Mouse (Mus musculus) kidney, postnatal 4 days (tissue): ENCODE measurements around the gene Angptl6.

ENCODE experiments used
- DNase-seq, 2 experiments: peaks; one replicate each; pipeline ENCODE4 v3.0.0; 2021; ENCODE audit warnings: mixed read lengths in 2 of 2

The Angptl6 gene

DNA sequence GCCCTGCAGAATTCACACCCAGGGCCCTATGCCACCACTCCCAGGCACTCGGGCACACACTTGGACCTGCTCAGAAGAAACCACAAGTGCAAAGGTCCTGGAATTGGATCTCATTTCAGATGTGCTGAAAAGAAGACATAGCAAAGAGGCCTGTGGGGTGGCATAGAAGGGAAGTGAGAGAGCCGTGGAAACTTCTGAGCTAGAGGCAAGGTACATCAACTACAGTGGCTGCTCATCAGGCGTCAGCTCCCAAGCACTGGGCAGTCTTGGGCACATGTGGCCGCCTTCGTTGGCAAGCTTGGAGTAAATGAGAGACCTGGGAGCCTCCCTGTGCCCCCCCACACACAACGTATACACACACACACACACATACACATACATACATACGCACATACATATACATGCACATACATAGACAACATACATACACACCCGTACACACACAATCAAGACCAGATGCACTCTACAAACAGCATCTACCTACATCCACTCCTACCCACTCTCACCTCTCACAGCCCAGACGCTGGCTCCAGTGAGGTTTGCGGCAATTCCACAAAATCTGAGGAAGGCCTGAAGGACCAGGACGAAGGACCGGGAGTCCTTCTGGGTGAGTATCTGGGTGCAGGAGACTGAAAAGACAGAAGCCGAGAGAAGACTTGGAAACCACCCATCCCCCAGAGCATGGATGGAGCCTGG is at the start of gene Angptl6:
TSS of gene Angptl6 (minus strand) at position 631 of the 696 bp plus-strand sequence.
- no peak for DNase-seq

DNA sequence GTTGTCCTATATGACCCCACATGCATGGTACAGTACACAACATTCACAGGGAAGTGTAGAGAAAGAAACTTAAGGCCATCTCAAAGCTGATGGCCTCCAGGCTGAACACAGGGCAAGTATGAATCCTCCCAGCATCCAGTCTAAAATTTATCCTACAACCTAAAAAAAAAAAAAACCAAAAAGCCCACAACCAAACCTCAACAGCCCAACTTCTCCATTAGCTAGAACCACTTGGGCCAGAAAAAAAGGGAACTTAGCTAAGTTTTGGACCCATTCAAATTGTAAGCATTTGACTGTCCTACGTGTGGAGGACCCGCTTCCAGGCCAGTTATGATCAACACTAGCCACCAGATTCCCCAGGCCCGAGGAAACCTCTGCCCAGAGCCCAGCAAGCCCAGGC is 43.7 kb upstream of the Angptl6 start:
- DNase-seq, result no peak

GRCm38 (mm10) chr9:20916160-20916559 is 36.6 kb upstream of the Angptl6 start:
- DNase-seq, result peak in 1 of 2 experiments; percentile 47

- no peak for DNase-seq
Measured at GRCm38 (mm10) chr9:20909948-20910347, 30.4 kb upstream of the Angptl6 start.

DNA sequence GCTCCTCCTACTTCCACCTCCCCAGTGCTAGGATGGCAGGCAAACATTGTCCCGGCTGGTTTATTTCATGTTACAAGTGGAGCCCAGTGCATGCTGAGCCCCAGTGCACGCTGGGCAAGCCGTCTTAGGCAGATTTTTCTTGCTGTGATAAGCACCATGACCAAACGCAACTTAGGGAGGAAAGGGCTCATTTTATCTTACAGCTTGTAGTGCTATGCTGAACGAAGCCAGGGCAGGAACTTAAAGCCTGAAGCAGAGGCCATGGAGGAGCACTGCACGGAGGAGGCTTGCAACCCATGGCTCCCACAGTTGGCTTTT is 22.6 kb upstream of the Angptl6 start:
- DNase-seq, result no peak

GRCm38 (mm10) chr9:20901466-20902173 is 22.1 kb upstream of the Angptl6 start:
- DNase-seq, result peak in 1 of 2 experiments; percentile 40

- peak; percentile 92 to 93 for DNase-seq
Measured at GRCm38 (mm10) chr9:20898511-20899073, 19.1 kb upstream of the Angptl6 start, which contains the start of gene Eif3g. Gene Eif3g (minus strand): TSS chr9:20898623.

GRCm38 (mm10) chr9:20897736-20898510 is 18.4 kb upstream of the Angptl6 start:
- DNase-seq, result no peak

DNA sequence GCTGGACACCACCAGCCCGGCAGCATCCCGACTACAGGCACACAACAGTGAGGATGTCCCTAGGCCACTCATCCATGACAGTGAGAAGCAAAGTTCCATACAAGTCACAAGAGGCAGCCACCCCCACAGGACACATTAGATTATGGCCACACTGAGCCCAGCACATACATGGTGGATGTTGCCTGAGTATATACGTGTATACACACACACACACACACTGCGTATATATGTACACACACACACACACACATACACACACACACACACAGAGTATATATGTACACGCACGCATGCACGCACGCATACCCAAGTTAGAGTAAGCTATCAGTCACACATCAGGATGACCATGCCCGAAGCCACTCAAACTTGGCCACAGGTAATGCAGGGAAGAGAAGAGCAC is 15.9 kb upstream of the Angptl6 start:
- no peak for DNase-seq

- no peak for DNase-seq
Measured at GRCm38 (mm10) chr9:20894629-20895028, 15.1 kb upstream of the Angptl6 start.

DNA sequence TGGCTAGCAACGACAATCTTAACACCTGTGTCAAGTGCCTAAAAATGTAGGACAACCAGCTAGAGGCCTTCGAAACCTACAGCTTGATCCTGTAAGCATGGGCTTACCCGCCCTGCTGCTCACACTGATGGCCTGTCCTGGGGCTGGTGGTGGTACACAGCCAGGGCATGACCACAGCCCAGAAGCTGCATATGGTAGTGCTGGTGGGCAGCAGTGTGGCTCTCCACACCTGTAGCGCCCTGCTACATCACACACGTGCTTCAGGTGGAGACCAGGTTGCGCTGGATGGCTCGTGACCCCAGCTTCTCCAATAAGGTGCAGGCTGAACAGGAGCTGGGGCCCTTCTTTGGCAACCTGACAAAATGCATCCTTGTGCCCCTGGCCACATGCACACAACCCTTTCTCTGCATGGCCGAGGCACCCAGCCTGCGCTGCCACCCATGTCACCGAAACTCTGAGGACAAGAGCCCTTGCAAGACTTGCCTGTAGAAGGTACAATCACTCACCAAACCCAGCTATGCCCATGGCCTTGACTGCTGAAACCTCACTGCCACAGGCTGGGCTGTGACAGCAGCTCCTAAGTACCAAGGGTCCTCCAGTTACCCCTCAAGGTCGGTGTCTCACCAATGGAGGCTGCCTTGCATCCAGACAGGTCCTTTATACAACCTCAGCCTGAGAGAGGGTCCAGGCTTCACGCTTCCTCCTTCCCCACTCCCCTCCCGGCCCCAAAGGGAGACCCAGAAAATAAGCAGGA is 14.2 kb upstream of the Angptl6 start:
- no peak for DNase-seq

GRCm38 (mm10) chr9:20893069-20893468 is 13.5 kb upstream of the Angptl6 start:
- no peak for DNase-seq

- no peak for DNase-seq
Measured at GRCm38 (mm10) chr9:20892104-20892653, 12.7 kb upstream of the Angptl6 start.

- DNase-seq, result peak in 1 of 2 experiments; percentile 38
Measured at GRCm38 (mm10) chr9:20891339-20892103, 12.0 kb upstream of the Angptl6 start.

- no peak for DNase-seq
Measured at GRCm38 (mm10) chr9:20890411-20890810, 10.9 kb upstream of the Angptl6 start.

DNA sequence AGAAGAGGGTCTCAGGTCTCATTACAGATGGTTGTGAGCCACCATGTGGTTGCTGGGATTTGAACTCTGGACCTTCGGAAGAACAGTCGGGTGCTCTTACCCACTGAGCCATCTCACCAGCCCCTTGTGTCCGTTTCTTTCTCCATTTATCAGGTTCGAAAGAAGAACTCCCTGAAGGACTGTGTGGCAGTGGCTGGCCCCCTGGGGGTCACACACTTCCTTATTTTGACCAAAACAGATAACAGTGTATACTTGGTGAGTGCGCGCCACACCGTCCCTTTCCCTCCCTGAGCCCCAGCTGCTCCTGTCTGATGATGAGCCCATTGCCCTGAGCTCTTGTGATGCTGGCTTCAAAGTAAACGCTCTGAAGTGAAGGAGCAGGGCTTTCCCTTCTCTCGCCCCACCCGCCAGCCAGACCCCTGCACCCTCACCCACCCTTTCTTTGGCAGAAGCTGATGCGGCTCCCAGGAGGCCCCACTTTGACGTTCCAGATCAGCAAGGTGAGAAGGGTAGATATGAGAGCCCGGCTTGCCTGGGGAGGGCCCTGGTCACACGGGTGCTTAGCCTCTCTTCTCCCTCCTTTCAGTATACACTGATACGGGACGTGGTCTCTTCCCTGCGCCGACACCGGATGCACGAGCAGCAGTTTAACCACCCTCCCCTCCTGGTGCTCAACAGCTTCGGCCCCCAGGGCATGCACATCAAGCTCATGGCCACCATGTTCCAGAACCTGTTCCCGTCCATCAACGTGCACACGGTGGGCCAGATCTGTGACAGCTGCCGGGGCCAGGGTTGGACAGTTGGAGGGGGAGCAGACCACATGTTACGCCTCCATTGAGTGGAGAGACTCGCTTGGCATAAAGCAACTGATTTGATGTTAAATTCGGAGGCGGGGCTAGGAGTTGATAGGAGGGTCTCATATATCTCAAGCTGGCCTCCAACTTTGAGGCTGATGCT is 9.9 kb upstream of the Angptl6 start:
- DNase-seq, result no peak

- peak in 1 of 2 experiments; percentile 60 for DNase-seq
Measured at GRCm38 (mm10) chr9:20888386-20888765, 8.8 kb upstream of the Angptl6 start.

GRCm38 (mm10) chr9:20887704-20888385 is 8.3 kb upstream of the Angptl6 start, which contains the start of gene Ppan:
Gene Ppan (plus strand): TSS chr9:20888175.
- peak; percentile 96 to 98 for DNase-seq

GRCm38 (mm10) chr9:20887191-20887590 is 7.7 kb upstream of the Angptl6 start:
- DNase-seq, result no peak
